Mouse (Mus musculus): ENCODE data around the gene Dennd5a.

- TF ChIP-seq POLR2A (IDR thresholded peaks at IDR 0.05; ENCODE audit: insufficient read depth, low read depth, low read length) (no peak), CTCF (IDR thresholded peaks at IDR 0.05) (no peak)
Observed at GRCm38 (mm10) chr7:109906165-109906564, 54.1 kb downstream of the Dennd5a start.
